Mouse (Mus musculus): ENCODE data around the gene Cerkl.

DNA sequence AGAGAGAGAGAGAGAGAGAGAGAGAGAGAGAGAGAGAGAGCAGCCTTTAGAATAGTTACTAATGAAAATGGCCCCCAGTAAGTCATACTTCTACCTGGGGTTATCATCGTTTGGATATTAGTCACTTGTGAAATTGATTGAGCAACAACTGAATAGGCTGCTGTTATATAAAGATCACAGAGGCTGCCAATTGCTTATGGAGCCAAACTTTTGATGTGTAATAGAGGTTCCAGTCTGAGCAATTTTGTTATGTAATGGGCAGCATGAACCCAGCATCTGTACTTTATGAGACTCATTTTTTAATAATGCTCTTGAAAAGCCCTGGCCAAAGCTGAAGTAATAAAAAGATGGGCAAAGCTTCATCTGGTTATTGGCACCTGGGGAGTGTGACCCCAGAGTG is 166.4 kb downstream of the Cerkl start:
- TF ChIP-seq CTCF (IDR thresholded peaks at IDR 0.05; ENCODE audit: low read depth) (no peak), EP300 (IDR thresholded peaks at IDR 0.05; ENCODE audit: low read depth) (no peak)

All from liver, embryonic 14.5 days (tissue).